Mouse (Mus musculus) heart, adult 18-20 months (tissue): ENCODE results near the gene Smad3. TPM values are rescaled to one million over a fixed set of nuclear protein-coding genes. Genes with fewer than 3 reads are reported as not detected.

Experiments used
- DNase-seq, 2 experiments: peaks; one replicate each; pipeline ENCODE4 v3.0.0; 2021 to 2022; ENCODE audit warnings: mixed read lengths in 1 of 2
- total RNA-seq, 2 experiments: library from RNA; stranded (reverse); gene quantifications; 2 replicates each; pipeline ENCODE4 v1.2.3; 2021

The Smad3 gene
- total RNA-seq, 2 experiments from 2014 or later = 9.1 to 10.3 TPM

DNA sequence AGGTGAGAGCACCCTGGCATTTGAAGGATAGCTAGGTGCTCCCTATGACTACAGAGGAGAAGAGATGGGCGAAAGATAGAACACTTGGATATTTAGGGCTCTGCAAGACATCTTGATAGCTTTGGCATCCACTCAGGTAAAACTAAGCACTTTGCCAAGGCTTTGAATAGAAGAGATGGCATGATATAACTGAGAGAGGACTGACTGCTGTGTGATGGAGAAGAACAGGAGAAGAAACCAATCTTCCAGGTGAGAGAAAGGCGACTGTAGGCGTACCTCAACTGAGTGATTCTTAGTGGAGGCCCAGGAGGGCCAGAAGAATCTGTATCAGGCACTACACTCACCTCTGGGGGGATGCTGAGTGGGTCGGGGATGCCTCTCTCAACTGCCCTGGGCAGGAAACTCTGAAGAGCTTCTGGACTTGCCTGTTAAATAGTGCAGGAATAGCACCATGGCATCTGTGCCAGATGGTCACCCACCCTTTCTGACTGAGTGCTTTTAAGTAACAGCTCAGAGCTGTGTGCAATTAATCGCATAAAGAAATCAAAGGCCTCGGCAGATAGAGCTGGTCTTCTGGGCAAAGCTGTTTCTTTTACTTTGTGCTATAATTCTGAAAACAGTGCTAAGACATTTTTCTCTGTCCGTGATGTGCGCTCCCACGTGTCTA, 132.6 kb downstream of the Smad3 start:
- DNase-seq = no peak

DNA sequence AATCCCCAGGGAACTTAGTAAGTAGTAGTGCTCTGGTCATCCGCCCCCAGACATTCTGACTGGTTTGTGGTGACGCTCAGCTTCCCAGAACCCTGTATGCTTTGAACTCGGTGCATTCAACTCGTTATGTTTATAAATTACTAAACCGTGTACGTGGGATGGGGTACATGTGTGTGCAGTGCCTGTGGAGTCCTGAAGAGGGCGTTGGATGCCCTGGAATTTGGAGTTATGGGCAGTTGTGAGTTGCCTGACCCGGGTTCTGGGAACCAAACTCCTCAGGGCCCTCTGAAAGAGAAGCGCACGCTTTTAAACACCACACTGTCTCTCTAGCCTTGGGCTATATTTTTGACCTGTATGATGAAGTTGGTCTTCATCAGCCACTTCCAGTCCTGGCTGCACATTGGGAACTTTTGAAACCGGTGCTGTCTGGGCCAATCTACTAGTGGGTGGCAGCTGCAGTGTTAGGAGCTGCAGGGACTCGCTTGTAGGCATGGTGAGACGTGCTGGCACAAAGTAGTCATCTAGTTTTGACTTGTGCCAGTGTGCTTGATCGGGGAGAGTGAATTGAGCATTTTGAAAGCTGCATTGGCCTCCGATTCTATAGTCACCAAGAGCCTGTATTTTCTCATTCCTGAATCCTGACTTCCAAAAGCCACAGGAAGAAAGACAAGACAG, 133.8 kb downstream of the Smad3 start:
- DNase-seq = no peak

DNA sequence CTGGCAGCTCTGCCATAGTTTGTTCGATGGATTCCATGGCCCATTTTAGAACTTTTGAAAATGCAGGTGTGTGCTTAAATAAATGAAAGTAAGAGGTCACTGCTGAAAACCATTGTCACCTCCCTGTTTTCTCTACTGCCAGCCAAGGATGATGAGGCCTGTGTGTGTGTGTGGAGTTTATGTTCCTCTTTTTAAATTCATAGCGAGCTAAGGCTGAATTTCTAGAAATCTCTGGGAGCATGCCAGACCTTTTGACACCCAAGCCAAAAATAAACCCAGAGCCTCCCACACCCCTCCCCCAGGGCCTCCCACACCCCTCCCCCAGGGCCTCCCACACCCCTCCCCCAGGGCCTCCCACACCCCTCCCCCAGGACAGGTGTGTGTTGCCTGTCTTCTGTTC, 139.8 kb downstream of the Smad3 start:
- no peak for DNase-seq

DNA sequence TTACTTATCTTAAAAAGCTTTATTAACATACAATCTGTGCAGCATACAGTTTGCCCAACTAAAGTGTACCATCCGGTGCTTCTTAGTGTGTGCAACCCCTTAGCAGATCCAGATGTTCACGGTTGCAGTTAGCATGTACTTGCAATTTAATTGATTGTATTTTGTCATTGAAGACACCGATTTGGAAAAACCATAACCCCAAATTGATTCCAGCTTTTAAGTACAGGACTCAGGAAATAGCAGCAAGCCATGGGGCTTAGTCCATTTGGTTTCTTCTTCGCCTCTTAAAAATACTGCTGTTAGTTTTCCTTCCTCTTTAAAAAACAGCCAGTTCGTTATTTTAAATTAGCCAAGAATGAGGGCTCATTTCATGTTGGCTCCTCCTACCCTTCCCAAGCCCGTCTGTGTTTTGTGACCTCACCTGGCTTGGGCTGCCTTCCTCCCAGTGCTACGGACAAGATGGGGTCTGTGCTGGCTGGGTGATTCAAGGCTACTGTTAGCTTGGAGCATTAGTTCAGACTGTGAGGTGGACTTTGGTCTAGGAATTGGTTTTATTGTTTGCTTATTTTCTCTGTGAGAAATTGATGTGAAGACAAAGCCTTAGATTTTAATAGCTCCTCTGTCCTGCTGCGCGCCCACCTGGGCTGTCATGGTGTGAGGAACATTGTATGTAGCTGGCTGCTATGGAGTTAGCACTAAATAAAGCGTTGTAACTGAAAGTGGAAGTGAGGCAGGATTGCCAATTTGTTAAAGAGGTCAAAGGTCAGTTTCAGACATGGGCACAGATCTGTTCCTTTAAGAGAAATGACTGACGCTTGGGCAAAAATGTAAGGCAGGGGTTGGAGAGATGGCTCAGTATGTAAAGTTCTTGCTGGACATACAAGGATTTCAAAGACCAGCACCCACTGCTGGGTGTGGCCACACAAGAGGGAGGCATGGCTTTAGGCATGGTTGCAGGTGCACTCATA, 143.5 kb downstream of the Smad3 start:
- no peak for DNase-seq

DNA sequence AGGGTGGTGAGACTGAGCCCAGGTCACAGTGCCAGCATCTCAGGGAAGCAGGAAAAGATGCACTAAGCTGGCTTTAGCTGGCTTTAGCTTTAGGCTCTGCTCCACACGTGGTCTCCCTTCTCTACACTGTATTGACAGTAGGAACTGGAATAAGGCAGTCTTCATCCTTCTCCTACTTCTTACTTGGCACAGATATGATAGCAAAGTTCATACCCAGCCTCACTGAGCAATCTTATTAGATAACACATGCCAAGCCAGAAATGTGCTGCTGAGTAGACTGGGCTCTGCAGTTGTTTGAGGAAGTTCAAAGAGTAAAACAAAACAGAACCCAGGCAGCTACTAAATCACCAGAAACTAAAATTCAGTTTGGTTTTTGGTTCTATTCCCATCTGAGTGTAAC, 144.2 kb downstream of the Smad3 start:
- DNase-seq = no peak

DNA sequence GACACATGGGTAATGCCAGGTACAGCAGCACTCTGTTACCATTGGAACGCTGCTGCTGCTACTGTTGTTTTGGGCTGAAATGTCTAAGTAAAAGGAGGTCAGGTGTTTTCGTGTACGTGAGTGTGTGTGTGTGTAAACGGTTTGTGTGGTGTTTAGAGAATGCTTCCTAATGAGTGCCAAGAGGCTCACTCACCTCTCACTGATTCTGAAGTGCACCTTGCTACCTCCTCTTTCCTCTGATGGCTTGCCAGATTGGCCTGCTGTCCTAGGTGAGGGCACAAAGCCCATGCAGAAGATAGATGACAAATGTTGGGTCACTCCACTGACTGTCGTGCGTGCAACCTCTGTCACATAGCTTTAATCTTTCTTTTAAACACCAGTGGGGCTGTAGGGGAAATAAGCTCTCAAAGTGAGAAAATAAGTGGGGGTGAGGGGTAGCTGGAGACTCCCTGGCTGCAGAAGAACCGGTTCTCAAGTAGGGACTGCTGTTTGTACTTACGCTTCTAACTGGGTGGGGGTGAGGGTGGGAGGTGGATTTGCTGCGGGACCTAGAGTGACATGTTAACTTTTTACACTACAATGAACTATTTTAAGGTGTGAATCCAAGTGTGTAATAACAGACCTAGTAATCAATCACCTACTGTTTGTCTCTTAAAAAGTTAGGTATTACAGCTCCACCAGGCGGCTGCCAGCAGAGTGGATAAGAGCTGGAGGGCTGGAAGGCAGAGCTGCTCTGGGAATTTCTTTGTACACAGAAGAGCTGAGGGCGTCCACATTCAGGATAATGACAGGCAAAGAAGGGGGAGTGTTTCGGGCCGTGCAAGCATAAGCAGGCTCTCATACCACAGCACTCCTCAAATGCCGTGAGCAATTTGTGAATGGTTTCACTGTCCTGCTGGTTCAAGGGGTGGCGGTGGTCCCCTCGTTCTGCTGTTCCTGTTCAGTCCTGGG, 145.0 kb downstream of the Smad3 start:
- DNase-seq = no peak

DNA sequence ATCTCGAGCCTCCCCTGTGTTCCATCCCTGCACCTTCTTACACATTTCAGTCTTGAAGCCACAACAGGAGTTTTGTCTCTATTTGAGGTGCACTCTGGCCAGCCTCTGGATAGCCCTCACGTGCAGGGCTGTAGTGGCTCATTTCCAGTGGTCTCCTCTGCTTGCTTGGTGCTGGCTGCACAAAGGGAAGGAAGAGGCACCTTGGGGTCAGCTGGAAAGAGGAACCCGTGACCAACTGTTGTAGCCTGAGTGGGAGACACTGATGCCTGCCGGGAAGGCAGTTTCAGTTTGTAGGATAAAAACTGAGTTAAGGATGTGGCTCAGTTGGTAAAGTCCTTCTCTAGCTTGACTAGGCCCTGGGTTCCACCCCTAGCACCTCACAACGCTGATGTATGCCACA, 145.8 kb downstream of the Smad3 start:
- peak in 1 of 2 experiments; percentile 45 for DNase-seq

DNA sequence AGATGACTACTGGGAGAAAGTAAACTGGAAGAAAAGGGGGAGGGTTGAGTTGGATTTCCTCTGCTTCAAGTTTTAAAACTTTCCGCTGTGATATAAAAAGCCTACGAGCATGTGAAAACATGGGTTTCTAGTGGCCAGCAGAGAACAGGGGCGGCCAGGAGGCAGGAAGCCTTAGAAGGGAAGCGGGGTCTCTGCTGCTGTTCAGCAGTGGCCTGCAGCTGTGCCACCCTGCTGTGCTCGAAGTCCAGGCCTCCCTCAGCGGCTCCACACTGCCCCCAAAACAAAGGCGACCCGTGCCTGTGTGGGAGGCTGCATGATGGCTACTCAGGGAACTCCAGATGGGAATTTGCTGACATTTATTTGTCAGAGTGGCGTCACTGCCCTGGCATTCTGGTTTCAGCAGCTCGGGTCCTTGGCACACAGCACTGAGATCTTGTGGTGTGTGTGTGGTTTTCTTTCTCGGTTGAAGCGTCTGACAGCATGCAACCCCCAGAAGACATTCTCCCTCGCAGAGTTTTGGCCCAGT, 146.9 kb downstream of the Smad3 start:
- peak; percentile 54 to 55 for DNase-seq

DNA sequence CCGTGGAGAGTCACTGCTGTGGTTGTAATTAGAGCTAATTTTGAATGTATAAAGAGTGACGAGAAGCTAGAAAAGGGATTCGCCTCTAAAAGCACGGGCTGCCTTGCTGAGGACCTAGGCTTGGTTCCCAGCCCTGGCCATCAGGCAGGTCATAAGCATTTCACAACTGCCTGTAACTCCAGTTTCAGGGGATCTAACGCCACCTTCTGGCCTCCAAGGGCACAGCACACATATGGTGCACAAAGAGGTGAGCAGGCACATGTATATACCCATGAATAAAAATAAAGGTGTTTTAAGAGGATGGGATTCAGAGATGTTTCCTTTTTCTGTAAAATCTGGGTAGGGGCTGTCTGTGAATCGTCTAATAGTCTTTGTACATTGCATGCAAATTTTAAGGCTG, 147.6 kb downstream of the Smad3 start:
- DNase-seq = no peak

DNA sequence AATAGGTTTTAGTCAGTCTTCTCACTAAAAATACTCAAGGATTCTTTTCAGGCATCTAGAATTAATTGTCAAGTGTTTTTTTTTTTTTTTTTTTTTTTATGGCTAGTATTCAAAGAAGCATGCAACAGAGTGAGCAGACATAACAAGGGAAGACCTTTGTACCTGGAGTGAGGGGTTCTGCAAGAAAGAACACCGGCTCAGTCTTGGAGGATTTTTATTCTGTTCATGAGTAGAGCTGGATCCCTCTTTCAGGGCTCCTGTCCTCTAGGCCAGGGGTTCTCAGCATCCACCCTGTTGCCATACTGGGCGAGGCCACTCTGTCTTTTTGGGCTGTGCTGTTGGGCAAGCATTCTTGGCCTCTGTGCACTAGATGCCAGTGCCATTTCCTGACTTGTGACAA, 148.0 kb downstream of the Smad3 start:
- DNase-seq = no peak

DNA sequence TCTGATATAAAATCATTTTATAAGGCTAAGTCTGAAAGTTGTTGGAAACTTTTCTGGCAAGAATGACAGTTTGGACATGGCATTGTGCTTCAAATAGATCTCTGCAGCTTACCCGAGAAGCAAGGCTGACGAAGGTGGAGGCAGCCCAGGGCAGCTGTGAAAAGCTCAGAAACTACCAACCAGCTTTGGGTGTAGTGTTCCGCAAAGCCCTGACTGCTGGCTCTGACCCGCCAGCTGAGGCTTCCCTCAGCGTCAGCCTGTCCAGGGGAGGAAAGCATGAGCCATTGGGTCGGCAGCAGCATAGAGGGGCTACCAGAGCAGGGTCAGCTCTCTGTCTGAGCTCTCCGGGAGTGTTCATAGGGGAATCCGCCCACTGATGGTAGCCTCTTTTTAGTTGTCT, 148.5 kb downstream of the Smad3 start:
- no peak for DNase-seq

DNA sequence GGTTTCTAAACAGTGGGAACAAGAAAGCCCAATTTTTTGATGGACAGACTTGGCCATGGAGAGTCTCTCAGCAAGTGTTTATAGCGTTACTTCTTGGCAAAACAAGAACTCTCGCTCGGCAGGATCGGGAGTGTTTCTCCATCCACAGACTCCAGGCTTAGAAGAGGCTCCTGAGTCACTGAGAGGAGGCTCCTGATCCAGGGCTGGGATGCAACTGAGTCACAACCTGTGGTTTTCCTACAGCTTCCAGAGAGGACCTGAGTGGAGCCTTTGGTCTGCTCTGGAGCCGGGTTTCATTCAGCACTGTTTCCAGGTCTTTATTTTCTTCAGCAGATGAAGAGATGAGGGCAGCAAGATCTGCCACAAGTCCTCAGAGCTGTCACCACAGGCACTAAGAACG, 149.8 kb downstream of the Smad3 start:
- DNase-seq = no peak

DNA sequence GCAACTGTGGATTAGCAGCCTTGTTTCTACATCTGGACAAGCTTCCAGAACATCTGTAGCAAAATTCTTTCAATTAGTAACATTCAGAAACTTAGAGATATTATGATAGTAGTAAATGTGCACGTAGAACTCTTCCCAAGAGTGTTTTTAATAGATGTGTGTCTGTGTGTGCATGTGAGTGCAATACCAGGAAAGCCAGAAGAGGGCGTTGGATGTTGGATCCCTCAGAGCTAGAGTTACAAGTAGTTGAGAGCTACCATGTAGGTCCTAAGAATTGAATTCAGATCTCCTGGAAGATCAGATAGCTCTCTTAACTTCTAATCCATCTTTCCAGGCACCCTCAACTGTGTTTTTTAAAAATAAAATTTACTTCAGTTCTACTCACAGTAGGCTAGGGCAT, 151.2 kb downstream of the Smad3 start:
- DNase-seq = no peak

DNA sequence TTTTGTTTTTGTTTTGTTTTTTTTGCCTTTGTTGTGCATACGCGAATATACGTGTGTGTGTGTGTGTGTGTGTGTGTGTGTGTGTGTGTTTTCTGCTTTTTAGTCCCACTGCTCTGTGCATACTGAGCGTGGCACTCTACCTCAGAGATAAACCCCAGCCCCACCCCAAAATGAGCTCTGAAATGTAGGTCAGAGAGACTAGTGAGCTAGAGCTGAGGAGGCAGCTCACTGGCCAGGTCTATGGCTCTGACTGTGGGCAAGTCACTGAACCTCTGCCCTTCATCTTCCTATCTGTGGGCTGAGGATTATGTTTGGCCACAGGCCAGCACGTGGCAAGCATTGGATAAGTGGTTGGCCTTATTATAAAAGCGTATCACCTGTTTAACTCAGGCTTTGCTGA, 153.9 kb downstream of the Smad3 start:
- no peak for DNase-seq

DNA sequence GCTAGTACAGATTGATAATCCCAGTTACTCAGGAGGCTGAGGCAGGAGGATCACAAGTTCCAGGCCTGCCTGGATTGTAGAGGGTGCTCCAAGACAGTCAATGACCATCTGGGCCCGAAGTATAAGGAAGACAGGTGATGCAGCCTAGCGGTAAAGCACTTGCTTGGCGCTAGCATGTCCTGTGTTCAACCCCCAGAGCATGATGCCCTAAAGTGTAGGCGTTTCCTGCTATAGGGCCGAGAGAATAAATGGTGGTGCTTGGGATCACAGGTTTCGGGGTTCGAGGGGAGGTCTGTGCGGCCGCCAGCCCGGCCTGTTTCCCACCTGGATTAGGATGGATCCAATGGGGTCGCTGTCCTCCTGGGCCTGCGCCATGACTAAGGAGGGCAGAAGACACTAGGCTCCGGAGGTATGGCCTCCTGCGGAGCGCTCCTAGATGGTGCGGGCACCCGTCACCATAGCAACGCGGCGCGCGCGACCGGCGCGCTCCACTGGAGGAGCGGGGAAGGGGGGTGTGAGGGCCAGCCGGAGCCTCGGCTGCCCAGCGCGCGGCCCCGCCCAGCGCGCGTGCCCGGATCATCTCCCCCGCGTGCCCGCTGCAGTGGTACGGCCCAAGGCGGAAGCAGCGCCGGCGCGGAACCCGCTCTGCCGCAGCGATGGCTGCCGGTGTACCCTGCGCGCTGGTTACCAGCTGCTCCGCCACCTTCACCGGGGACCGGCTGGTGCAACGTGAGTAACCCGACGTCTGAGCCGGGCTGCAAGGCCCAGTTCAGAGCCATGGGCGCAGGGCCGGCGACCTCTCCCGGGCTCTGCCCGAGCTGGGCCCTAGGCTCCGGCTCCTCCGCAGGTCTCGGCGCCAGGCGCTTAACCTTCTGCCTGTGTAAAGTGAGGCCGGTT, 155.5 kb downstream of the Smad3 start, which contains the start of the genes Iqch and Aagab:
TSS of gene Iqch (minus strand) at position 451 of the 897 bp plus-strand sequence.
TSS of gene Aagab (plus strand) at position 618 of the 897 bp plus-strand sequence.
- peak; percentile 96 for DNase-seq

Other genes starting within 250 kb of the Smad3 start
- gene Iqch, start 155.5 kb downstream of the Smad3 start, total RNA-seq = not detected
- gene Aagab, start 155.3 kb downstream of the Smad3 start, total RNA-seq = 10 to 100 TPM; 18.9 to 23.4 TPM